Mouse (Mus musculus) lung, adult 2 months (tissue): ENCODE measurements at regions not wholly inside any gene's neighbourhood (a gene's known extent, or its start where the extent isn't known, plus 50 kb on each side); places are given as distances from the start of the nearest gene placed in this dataset.

Experiments used
- CTCF ChIP-seq: fragments of 200-500 bp; IDR thresholded peaks from 2 replicates; pipeline ENCODE4 v1.5.1; 2011; ENCODE audit warnings: mild to moderate bottlenecking, low read length, control low read depth; ENCODE audit not compliant: insufficient read depth
- POLR2A ChIP-seq: fragments of 200-500 bp; IDR thresholded peaks from 2 replicates; pipeline ENCODE4 v1.6.1; 2011; ENCODE audit warnings: low read depth, mild to moderate bottlenecking, control low read depth, low read length, borderline replicate concordance; ENCODE audit errors: extremely low read depth

DNA sequence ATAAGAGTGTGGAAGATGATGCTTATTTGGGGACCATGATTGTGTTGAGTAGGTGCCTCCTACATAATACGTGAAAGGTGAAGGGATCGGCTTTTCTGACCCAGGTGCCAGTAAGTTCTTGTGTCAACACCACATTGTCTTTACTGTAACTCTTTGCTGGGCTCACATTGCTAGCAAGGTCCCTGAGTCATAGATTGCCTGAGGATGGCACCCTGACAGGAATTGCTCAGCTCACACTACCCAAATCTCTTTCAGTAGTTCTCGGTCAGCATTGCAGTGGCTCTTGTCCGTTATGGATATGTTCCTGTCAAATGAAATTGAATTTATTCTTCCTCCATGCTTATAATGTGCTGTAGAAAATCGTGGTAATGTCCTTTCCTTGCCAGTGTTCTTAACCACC lies 200.8 kb downstream of the Csl start:
- TF ChIP-seq CTCF (no peak), POLR2A (no peak)
